Mouse (Mus musculus): ENCODE results near the gene Tmem41a. TPM values are rescaled to one million over a fixed set of nuclear protein-coding genes. Genes with fewer than 3 reads are reported as not detected.
"Not testable (repeated sequence)": the region's sequence is repeated elsewhere in the genome, so short reads cannot be mapped to it uniquely, and the experiment has no call there.

Tmem41a gene
- total and polyA plus RNA-seq, 3 experiments, result 1.2 to 7.4 (median 3.8) TPM

DNA sequence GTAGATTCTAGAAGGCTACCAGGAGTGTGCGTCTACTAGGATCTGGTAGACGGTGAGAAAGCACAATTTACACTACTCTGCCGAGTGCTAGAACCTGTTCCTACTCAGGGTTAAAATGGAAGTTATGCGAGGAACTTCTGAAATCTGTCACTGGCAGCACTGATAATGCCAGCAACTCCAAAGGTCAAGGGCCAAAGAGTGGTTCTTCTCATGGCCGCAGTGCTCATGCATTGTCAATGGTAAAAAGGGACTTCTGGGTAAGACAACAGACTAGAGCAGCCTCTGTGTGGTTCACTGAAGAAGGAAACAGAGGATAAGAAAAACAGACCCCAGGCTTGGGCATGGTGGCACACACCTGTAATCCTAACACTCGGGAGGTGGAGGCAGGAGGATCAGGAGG lies 23.2 kb upstream of the Tmem41a start:
- TF ChIP-seq CTCF (IDR thresholded peaks at IDR 0.05; ENCODE audit: low read depth, low read length) (no peak), GATA2 (IDR thresholded peaks at IDR 0.05; ENCODE audit: borderline replicate concordance, low read depth, low read length) (no peak), POLR2AphosphoS5 (IDR thresholded peaks at IDR 0.05; ENCODE audit: insufficient replicate concordance, low read depth, low read length) (no peak), GATA1 (IDR thresholded peaks at IDR 0.05; ENCODE audit: borderline replicate concordance, low read length) (no peak), TAL1 (conservative IDR thresholded peaks at IDR 0.05; ENCODE audit: low read depth, low read length) (no peak)
- no peaks in the 10 kb centered on the region for H3K9me3 ChIP-seq (replicated peaks)
- H3K27me3 ChIP-seq (ENCODE audit: insufficient read depth, low read length), result peaks cover 5% of the 10 kb centered on the region; the same call in 1 of the 2 replicates
- no peaks in the 10 kb centered on the region for H3K4me1 ChIP-seq (ENCODE audit: insufficient read depth, low read depth, low read length)
- ATAC-seq (ENCODE audit: extremely low read depth, insufficient number of reproducible peaks, low FRiP score, poor library complexity, severe bottlenecking), result no peak
- no peak overlapping the region for H3K4me3 ChIP-seq (ENCODE audit: low read depth, low read length)
- DNase-seq (ENCODE audit: low spot score), result no peak
- no peaks in the 10 kb centered on the region for H3K36me3 ChIP-seq (replicated peaks)

- ATAC-seq (ENCODE audit: extremely low read depth, insufficient number of reproducible peaks, low FRiP score, poor library complexity, severe bottlenecking) (no peak), DNase-seq (ENCODE audit: low spot score) (no peak)
- Histone ChIP-seq H3K9me3 (replicated peaks) (no peaks in the 10 kb centered on the region), H3K4me1 (ENCODE audit: insufficient read depth, low read depth, low read length) (no peaks in the 10 kb centered on the region), H3K36me3 (replicated peaks) (no peaks in the 10 kb centered on the region), H3K27me3 (ENCODE audit: insufficient read depth, low read length) (peaks cover 2% of the 10 kb centered on the region; the same call in 1 of the 2 replicates), H3K4me3 (ENCODE audit: low read depth, low read length) (no peak overlapping the region)
- no peak for TF ChIP-seq GATA2 (IDR thresholded peaks at IDR 0.05; ENCODE audit: borderline replicate concordance, low read depth, low read length)
- TF ChIP-seq CTCF (IDR thresholded peaks at IDR 0.05; ENCODE audit: low read depth, low read length), result no peak
- TF ChIP-seq GATA1 (IDR thresholded peaks at IDR 0.05; ENCODE audit: borderline replicate concordance, low read length), result no peak
- TF ChIP-seq TAL1 (conservative IDR thresholded peaks at IDR 0.05; ENCODE audit: low read depth, low read length), result no peak
- TF ChIP-seq POLR2AphosphoS5 (IDR thresholded peaks at IDR 0.05; ENCODE audit: insufficient replicate concordance, low read depth, low read length), result no peak
These were observed 22.5 kb upstream of the Tmem41a start for GRCm38 (mm10) chr16:21969874-21970273.

- peaks cover 6% of the 10 kb centered on the region for H3K27me3 ChIP-seq (ENCODE audit: insufficient read depth, low read length)
- no peak for DNase-seq (ENCODE audit: low spot score)
- H3K9me3 ChIP-seq (replicated peaks), result no peaks in the 10 kb centered on the region
- TF ChIP-seq CTCF (IDR thresholded peaks at IDR 0.05; ENCODE audit: low read depth, low read length) (no peak), GATA1 (IDR thresholded peaks at IDR 0.05; ENCODE audit: borderline replicate concordance, low read length) (no peak), TAL1 (conservative IDR thresholded peaks at IDR 0.05; ENCODE audit: low read depth, low read length) (no peak), GATA2 (IDR thresholded peaks at IDR 0.05; ENCODE audit: borderline replicate concordance, low read depth, low read length) (no peak), POLR2AphosphoS5 (IDR thresholded peaks at IDR 0.05; ENCODE audit: insufficient replicate concordance, low read depth, low read length) (no peak)
- no peaks in the 10 kb centered on the region for H3K4me1 ChIP-seq (ENCODE audit: insufficient read depth, low read depth, low read length)
- ATAC-seq (ENCODE audit: extremely low read depth, insufficient number of reproducible peaks, low FRiP score, poor library complexity, severe bottlenecking), result no peak
- H3K36me3 ChIP-seq (replicated peaks), result no peaks in the 10 kb centered on the region
- H3K4me3 ChIP-seq (ENCODE audit: low read depth, low read length), result no peak overlapping the region
These were observed 18.2 kb upstream of the Tmem41a start for GRCm38 (mm10) chr16:21965576-21965975.

GRCm38 (mm10) chr16:21955591-21955990 lies 8.2 kb upstream of the Tmem41a start:
- H3K9me3 ChIP-seq (replicated peaks), result no peaks in the 10 kb centered on the region
- H3K4me1 ChIP-seq (ENCODE audit: insufficient read depth, low read depth, low read length), result no peaks in the 10 kb centered on the region
- no peak overlapping the region for H3K4me3 ChIP-seq (ENCODE audit: low read depth, low read length)
- no peak for ATAC-seq (ENCODE audit: extremely low read depth, insufficient number of reproducible peaks, low FRiP score, poor library complexity, severe bottlenecking)
- peaks cover 14% of the 10 kb centered on the region for H3K27me3 ChIP-seq (ENCODE audit: insufficient read depth, low read length)
- no peak for TF ChIP-seq POLR2AphosphoS5 (IDR thresholded peaks at IDR 0.05; ENCODE audit: insufficient replicate concordance, low read depth, low read length)
- TF ChIP-seq TAL1 (conservative IDR thresholded peaks at IDR 0.05; ENCODE audit: low read depth, low read length), result no peak
- TF ChIP-seq GATA2 (IDR thresholded peaks at IDR 0.05; ENCODE audit: borderline replicate concordance, low read depth, low read length), result no peak
- TF ChIP-seq GATA1 (IDR thresholded peaks at IDR 0.05; ENCODE audit: borderline replicate concordance, low read length), result no peak
- no peak for TF ChIP-seq CTCF (IDR thresholded peaks at IDR 0.05; ENCODE audit: low read depth, low read length)
- DNase-seq (ENCODE audit: low spot score), result no peak
- no peaks in the 10 kb centered on the region for H3K36me3 ChIP-seq (replicated peaks)

GRCm38 (mm10) chr16:21928471-21928870 lies 18.9 kb downstream of the Tmem41a start:
- Histone ChIP-seq H3K4me3 (ENCODE audit: low read depth, low read length) (no peak overlapping the region), H3K4me1 (ENCODE audit: insufficient read depth, low read depth, low read length) (no peaks in the 10 kb centered on the region), H3K36me3 (replicated peaks) (peaks cover 9% of the 10 kb centered on the region), H3K9me3 (replicated peaks) (no peaks in the 10 kb centered on the region), H3K27me3 (ENCODE audit: insufficient read depth, low read length) (peaks cover 3% of the 10 kb centered on the region; the same call in 1 of the 2 replicates)
- no peak for TF ChIP-seq GATA1 (IDR thresholded peaks at IDR 0.05; ENCODE audit: borderline replicate concordance, low read length)
- no peak for DNase-seq (ENCODE audit: low spot score)
- no peak for ATAC-seq (ENCODE audit: extremely low read depth, insufficient number of reproducible peaks, low FRiP score, poor library complexity, severe bottlenecking)

DNA sequence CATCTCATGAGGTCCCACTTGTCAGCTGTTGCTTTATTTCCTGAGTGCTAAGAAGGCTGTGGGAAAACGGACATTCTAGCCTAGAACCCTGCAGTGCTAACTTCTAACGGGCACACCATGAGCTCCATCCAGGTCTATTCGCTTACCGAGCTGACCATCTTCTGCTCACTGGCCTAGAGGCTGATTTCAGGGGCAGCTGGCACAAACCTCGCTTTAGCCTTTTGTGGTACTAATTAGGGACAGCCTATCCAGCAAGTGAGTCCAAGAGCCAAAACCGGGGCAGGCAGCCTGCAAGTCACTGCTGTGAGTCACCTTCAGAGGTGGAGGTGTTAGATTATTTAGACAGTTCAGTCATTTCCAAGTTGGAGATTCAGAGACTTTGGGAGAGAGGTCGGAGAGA lies 30.7 kb downstream of the Tmem41a start:
- H3K4me1 ChIP-seq (ENCODE audit: insufficient read depth, low read depth, low read length), result no peaks in the 10 kb centered on the region
- no peak for ATAC-seq (ENCODE audit: extremely low read depth, insufficient number of reproducible peaks, low FRiP score, poor library complexity, severe bottlenecking)
- no peak for DNase-seq (ENCODE audit: low spot score)
- no peaks in the 10 kb centered on the region for H3K9me3 ChIP-seq (replicated peaks)
- no peak overlapping the region for H3K4me3 ChIP-seq (ENCODE audit: low read depth, low read length)
- no peaks in the 10 kb centered on the region for H3K36me3 ChIP-seq (replicated peaks)
- H3K27me3 ChIP-seq (ENCODE audit: insufficient read depth, low read length), result peaks cover under 1% of the 10 kb centered on the region
- TF ChIP-seq CTCF (IDR thresholded peaks at IDR 0.05; ENCODE audit: low read depth, low read length), result no peak
- no peak for TF ChIP-seq GATA2 (IDR thresholded peaks at IDR 0.05; ENCODE audit: borderline replicate concordance, low read depth, low read length)
- TF ChIP-seq GATA1 (IDR thresholded peaks at IDR 0.05; ENCODE audit: borderline replicate concordance, low read length), result no peak
- no peak for TF ChIP-seq TAL1 (conservative IDR thresholded peaks at IDR 0.05; ENCODE audit: low read depth, low read length)
- TF ChIP-seq POLR2AphosphoS5 (IDR thresholded peaks at IDR 0.05; ENCODE audit: insufficient replicate concordance, low read depth, low read length), result no peak

- ATAC-seq (ENCODE audit: extremely low read depth, insufficient number of reproducible peaks, low FRiP score, poor library complexity, severe bottlenecking), result no peak
- DNase-seq (ENCODE audit: low spot score), result no peak
- TF ChIP-seq TAL1 (conservative IDR thresholded peaks at IDR 0.05; ENCODE audit: low read depth, low read length) (no peak), GATA1 (IDR thresholded peaks at IDR 0.05; ENCODE audit: borderline replicate concordance, low read length) (no peak), GATA2 (IDR thresholded peaks at IDR 0.05; ENCODE audit: borderline replicate concordance, low read depth, low read length) (no peak), POLR2AphosphoS5 (IDR thresholded peaks at IDR 0.05; ENCODE audit: insufficient replicate concordance, low read depth, low read length) (no peak), CTCF (IDR thresholded peaks at IDR 0.05; ENCODE audit: low read depth, low read length) (no peak)
- Histone ChIP-seq H3K27me3 (ENCODE audit: insufficient read depth, low read length) (peaks cover 4% of the 10 kb centered on the region; the same call in 1 of the 2 replicates), H3K9me3 (replicated peaks) (no peaks in the 10 kb centered on the region), H3K4me3 (ENCODE audit: low read depth, low read length) (no peak overlapping the region), H3K4me1 (ENCODE audit: insufficient read depth, low read depth, low read length) (no peaks in the 10 kb centered on the region), H3K36me3 (replicated peaks) (no peaks in the 10 kb centered on the region)
These were observed 34.0 kb downstream of the Tmem41a start for GRCm38 (mm10) chr16:21913347-21913746.

DNA sequence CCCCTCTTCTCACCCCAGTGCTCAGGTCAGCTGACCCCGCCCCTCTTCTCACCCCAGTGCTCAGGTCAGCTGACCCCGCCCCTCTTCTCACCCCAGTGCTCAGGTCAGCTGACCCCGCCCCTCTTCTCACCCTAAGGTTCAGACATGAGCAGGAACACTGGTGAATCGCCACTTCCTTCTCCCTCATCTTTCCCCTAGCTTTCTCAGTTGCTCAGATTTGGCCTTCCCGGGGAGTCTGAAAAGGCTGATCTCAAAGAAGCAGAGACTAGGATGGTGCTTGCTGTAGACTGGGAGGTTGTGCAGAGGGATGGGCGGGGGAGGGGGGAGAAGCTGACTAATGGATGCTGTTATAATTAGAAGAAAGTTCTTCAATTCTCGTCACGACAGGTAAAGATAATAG lies 38.4 kb downstream of the Tmem41a start:
- not testable (repeated sequence) for H3K4me3 ChIP-seq (ENCODE audit: low read depth, low read length); ATAC-seq (ENCODE audit: extremely low read depth, insufficient number of reproducible peaks, low FRiP score, poor library complexity, severe bottlenecking); DNase-seq (ENCODE audit: low spot score); H3K36me3 ChIP-seq (replicated peaks); H3K4me1 ChIP-seq (ENCODE audit: insufficient read depth, low read depth, low read length); H3K27me3 ChIP-seq (ENCODE audit: insufficient read depth, low read length); H3K9me3 ChIP-seq (replicated peaks)
